Mouse (Mus musculus) inflammation-experienced regulatory T-cells, adult 6 months (primary cell): ENCODE measurements at regions not wholly inside any gene's neighbourhood (a gene's known extent, or its start where the extent isn't known, plus 50 kb on each side); places are given as distances from the start of the nearest gene placed in this dataset.

Experiments used
- ATAC-seq: one replicate; pipeline ENCODE4 v1.8.0; 2017

DNA sequence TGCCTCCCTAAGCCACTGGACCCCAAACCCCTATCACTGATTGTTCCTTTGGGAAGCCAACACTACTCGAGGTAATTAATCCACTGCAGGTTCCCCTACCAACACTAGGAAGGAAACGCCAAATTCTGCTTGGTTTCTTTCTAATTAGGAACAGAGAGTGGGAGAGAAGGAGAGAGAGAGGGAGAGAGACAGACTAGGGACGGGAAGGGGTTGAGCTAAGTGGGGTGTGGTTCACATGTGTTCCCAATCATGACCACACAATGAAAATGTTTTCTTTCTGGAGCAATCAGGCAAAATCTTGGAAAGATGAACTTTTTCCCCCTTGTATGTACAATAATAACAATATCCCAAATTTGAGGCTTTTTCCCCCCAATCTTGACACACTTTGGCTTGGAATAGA, 619.3 kb downstream of the Gm826 start:
- ATAC-seq: no peak

DNA sequence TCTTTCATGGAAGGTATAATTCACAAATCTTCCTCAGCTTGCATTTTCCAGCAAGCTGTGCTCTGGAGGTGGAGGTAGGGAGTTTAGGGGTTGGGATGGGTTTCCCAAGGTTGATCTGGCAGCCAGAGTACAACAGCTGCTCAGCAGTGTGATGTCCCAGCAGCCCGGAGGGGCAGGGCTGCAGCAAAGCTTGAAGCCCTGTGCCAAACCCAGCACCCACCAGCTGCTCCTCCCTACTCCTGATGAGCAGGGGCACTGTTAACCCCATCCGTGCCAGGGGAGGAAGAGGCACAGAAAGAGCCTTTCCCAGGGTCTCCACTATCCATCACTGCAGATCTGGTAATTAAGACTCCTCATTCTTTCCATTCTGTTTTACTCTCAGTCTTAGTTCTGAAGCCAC, 615.2 kb downstream of the Gm826 start:
- no peak for ATAC-seq

DNA sequence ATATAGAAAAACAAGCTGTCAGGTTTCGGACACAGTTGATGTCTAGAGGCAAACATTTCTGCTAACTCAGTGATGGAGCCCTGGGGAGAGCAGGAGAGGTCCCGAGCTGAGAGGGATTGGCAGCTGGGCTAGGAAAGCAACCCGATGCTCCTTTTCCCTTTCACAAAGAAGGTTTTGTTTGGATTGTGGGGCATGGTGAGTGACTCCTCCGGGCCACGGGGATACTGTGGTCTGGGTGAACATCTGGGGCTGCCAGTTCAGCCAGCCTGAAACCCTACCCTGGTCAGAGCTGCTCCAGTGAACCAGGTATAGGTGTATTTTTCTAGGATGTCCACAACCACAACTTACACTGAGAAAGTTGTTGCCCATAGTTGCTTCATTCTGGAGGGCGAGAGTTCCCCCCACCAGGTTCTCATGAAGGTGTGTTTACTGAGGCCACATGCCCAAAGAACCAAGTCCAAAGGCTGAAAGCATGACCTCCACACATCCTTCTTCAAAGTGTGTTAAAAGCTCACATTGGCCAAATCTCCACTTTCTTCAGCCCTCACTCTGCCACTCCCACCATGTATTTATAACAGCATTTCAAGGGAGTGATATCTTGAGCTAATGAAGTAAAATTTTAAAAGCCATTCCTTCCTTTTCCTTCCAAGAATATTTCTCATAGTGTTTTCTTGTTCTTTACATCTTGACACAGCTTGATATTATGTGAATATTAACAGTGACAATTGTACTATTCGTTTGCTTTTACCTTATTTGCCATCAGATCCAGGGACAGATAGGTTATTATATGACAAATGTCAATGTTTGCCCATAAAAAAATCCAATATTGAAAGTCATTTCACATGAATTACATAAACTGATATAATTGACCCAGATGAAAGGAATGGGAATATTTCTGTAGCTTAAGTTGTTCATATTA, 608.5 kb downstream of the Gm826 start:
- no peak for ATAC-seq

DNA sequence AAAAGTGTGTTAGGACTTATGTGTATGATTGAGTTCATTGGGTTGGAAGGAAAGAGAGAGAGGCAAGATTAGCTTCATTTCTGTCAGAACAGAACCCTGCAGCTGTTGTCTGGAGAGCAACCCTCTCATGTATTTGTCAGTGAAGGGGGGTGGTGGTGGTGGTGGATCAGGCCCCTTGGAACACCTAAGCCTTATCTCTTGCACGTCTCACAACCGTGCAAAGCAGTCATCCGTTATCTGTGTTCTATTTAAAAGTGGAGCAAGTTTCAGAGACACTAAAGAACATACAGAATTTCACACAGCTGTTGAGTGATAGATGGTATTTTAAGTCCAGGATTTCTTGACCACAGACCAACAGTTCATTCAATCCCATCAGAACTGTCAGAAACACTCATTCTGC, 604.7 kb downstream of the Gm826 start:
- ATAC-seq: no peak

DNA sequence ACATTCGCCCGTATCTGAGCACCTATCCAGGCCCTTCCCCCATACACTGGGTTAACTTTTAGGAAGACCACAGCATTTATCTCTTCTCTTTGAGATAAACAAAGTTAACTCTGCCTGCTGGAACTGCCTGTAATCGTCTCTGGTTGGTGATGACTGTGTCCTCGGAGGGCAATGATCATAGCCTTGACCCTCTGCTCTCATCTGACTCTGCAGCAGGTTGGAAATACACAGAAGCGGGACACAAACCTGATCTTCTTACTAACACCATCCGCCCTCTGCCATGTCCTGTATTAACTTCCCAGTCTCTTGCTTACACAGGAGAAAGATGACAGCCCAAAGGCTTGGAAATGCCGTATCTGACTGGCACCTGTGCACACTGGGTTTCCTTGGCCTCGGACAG, 603.7 kb downstream of the Gm826 start:
- no peak for ATAC-seq

- no peak for ATAC-seq
Observed at GRCm38 (mm10) chr2:159731305-159731704, 602.7 kb downstream of the Gm826 start.

DNA sequence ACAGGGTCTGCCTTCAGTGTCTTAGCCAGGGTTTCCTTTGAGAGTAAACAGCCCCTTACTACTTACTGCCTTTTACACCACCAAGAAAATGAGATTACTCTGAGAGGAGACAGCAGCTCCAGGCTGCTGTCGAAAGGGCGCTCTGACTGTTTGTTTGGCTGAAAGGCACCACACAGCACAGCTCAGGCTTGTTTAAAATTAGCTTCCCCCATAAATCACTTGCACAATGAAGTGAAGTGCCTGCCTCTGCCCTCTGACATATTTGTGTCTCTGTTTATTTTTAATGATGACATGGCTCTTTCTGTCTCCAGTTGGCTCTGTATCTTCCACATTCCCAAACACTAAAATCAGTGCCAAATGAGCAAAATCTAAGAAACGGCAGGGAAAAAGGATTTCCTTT, 601.5 kb downstream of the Gm826 start:
- no peak for ATAC-seq

GRCm38 (mm10) chr2:159734576-159734975, 599.4 kb downstream of the Gm826 start:
- no peak for ATAC-seq

DNA sequence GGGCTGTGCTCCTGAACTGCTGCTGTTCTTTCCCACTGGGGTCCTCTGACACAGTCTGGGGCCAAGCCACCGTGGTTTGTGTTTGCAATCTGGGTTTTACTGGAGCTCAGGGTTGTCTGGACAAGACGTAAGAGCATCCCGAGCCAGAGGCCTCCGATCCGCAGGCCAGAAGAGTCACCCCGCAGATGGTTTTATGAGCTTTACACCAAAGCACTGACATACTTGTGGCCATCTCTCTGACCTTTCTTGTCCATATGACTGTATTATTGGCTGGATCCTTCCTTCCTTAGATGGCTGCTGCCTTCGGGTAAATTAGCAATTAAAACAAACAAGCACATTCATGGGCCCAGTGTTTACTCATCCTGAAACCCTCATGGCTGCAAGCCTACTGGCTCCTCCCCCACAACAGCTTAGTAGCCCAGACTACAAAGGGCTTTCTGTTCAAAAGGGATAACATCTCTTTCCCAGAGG, 578.4 kb downstream of the Gm826 start:
- no peak for ATAC-seq

DNA sequence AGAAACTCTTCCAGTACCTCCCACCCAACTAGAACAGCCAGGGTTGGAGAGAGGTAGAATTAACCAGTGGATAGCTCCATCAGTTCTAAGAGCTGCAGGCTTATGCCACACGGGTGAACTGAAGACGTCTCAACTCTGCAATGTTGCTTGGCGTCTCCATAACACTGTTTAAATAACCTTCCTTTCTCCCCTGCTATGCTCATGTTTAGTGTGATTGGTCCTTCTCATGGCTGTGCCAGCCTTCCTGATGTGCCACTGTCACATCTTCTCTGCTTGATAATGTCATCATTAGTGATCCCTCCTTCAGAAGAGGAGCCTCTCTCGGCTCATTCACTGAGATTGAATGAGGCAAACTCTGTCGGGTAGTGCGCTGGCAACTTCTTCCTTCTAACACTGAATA, 573.2 kb downstream of the Gm826 start:
- ATAC-seq: no peak

- ATAC-seq: no peak
Observed at GRCm38 (mm10) chr2:159763115-159763514, 570.8 kb downstream of the Gm826 start.
